Mouse (Mus musculus) ES-E14 (cell line): ENCODE data around the gene Adgrl3.

Source experiments
- CHD2 ChIP-seq: IDR thresholded peaks from 2 replicates; pipeline ENCODE4 v1.6.1; 2014; ENCODE audit warnings: mild to moderate bottlenecking, low read depth, low read length, inconsistent platforms
- MAFK ChIP-seq: IDR thresholded peaks from 2 replicates; pipeline ENCODE4 v1.6.1; 2014; ENCODE audit warnings: mild to moderate bottlenecking, low read depth, low read length, inconsistent platforms; ENCODE audit not compliant: insufficient read depth

DNA sequence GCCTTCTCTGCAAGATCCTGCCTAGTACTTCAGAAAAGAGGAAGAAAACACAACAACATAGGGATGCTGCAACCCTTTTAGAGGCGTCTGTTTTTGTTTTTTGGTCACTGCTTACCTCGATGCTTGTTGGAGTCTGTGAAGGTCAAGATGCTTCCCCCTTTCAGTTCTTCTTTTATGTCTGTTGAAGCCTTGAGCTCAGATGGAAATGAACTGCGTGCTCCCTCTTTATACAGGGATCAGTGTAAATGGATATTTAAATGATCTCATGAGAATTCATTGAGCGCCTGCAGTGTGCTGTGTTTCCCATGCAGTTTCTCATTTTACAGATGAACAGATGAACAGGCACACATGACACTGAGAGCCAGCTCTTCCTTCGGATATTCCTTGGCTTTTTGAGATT, 136.9 kb downstream of the Adgrl3 start:
- no peak for TF ChIP-seq MAFK
- TF ChIP-seq CHD2: no peak
